Mouse (Mus musculus) activated CD4-positive, CD25-positive, alpha-beta regulatory T cell (primary cell): ENCODE data around the gene Eif2s1. TPM values are rescaled to one million over a fixed set of nuclear protein-coding genes. Genes with fewer than 3 reads are reported as not detected.

Experiments used
- polyA plus RNA-seq, 2 experiments: library from polyadenylated mRNA; unstranded; fragments of 100-300 nt; shearing (Covaris generic); gene quantifications; one replicate each; pipeline ENCODE4 v1.2.1; 2017

Gene Eif2s1
- 100 to 1,000 TPM; 187 to 210 TPM for polyA plus RNA-seq

GRCm38 (mm10) chr12:78861496-78862253, at the start of gene Eif2s1, which contains the start of gene Atp6v1d:
Eif2s1 (plus strand) TSS chr12:78861819.
Atp6v1d (minus strand) TSS chr12:78861638.

GRCm38 (mm10) chr12:78906707-78907162, 45.1 kb downstream of the Eif2s1 start, which contains the start of gene Plek2:
Plek2 (minus strand) TSS chr12:78906964.

Other genes with a start within 250 kb of the Eif2s1 start
- under 1 TPM in 1 of 2 experiments, not detected in 1; 0.54 TPM for gene Fam71d, start 170.3 kb upstream of the Eif2s1 start, polyA plus RNA-seq
- 1 to 10 TPM; 6.7 to 8.4 TPM for gene Mpp5, start 112.9 kb upstream of the Eif2s1 start, polyA plus RNA-seq
- gene Atp6v1d, start 181 bp upstream of the Eif2s1 start, polyA plus RNA-seq = 100 to 1,000 TPM; 164 to 241 TPM
- gene Plek2, start 45.1 kb downstream of the Eif2s1 start, polyA plus RNA-seq = under 1 TPM in 1 of 2 experiments, not detected in 1; 0.54 TPM
- 10 to 100 TPM; 30.8 to 54.5 TPM for gene Tmem229b, start 145.8 kb downstream of the Eif2s1 start, polyA plus RNA-seq
- under 1 TPM in 1 of 2 experiments, not detected in 1; 0.15 TPM for gene Plekhh1, start 167.3 kb downstream of the Eif2s1 start, polyA plus RNA-seq
- gene Pigh, start 227.8 kb downstream of the Eif2s1 start, polyA plus RNA-seq = 10 to 100 TPM; 17.7 to 18.6 TPM